Mouse (Mus musculus) adrenal gland, postnatal 4 days (tissue): ENCODE results near the gene Adgrg5. TPM values are rescaled to one million over a fixed set of nuclear protein-coding genes. Genes with fewer than 3 reads are reported as not detected.
A peak's percentile ranks its signal among the peaks of the same experiment; 100 is the strongest.

ENCODE experiments used
- DNase-seq, 2 experiments: peaks; one replicate each; pipeline ENCODE4 v3.0.0; 2021 to 2022; ENCODE audit warnings: low spot score in 2 of 2, mixed read lengths in 2 of 2
- total RNA-seq, 2 experiments: library from RNA; stranded (reverse); gene quantifications; 2 replicates each; pipeline ENCODE4 v1.2.3; 2021

Gene Adgrg5
- total RNA-seq, 2 experiments from 2014 or later: 0.28 to 0.42 TPM

DNA sequence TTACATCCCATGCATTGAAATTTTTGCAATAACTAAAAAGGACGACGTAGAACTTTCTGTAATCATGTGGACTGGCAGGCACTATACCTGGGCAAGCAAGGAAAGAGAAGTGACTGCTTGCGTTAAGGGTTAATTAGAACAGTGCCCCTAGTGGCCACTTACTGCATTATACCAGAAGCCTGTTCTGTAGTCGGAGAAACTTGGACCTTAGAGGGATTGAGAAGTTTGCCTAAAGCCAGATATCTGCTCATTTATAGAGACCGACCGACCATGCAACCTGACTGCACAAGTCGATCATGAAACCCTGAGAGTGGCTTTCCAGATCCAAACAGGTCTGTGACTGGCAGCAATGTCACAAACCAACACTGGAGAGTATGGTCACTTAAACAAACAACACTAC lies 43.1 kb downstream of the Adgrg5 start:
- no peak for DNase-seq

DNA sequence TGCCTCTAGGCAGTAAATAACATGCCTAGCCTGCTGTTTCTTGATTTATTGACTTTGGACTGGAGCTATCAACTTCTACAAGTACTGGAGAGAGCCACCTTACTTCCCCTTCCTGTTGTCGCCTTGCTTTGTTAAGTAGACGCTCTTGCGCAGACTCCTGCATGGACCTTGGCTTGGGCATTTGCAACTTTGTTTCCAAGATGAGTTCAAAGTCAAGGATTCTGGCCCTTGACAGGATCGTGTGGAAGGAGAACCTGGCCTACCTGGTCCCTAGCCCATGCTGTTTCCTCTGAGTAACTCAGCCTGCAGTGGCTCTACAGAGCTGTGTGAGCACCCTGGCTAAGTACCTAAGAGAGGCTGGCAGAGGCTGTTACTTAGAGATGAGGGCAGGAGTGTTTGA lies 43.6 kb downstream of the Adgrg5 start:
- DNase-seq: no peak

DNA sequence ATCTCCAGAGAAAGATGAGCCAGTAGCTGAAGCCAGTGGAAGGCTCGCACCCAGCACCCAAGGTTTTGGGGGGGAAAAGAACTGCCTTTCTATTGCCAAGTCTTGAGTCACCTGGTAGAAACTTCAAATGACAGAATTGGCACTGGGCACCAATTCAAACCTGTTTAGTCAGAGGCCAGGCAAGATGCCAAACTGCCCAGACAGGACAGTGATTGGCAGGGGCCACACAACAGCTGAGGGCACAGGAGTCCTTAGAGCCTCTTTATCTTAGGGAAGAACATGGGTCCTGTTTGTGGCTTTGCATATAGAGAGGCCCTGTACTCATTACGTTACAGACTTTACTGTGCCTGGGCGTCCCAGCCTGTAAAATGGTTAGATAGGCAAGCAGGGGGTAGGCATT lies 44.1 kb downstream of the Adgrg5 start:
- DNase-seq: peak in 1 of 2 experiments; percentile 43

DNA sequence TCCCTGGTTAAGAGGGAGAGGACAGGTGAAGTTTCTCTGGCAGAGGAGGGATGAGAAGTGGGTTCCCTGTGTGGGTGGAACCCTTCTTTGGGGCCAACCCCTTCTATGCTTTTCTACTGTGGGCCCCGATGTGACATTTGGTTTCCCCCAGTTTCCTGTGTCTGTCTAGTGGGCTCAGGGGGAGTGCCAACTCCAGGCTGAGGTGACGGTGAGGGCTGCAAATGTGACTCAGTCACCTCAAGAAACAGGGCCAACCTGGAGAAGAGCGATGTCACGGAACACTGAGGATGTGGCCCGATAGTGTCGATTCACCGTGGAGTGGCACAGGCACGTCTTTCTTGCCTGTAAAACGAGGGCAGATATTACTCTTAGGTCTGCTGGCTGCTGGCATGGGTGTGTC lies 49.8 kb downstream of the Adgrg5 start:
- no peak for DNase-seq

DNA sequence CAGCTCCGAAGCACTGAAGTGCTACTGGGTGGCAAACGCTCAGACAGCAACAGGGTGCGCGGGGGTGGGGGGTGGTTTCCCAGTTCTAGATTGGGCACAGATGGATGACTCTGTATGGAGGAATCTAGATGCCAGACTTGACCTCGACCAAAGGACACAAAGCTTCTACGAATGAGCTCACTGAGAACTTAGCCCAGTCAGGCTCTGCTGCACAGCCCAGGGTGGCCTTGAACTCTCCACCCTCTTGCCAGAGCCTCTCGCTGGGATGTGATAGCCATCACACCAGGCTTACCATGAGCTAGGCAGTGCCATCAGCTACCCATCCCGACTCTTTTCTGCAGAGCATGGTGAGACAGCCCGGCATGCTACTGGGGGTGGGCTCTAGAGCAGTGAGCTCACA lies 50.3 kb downstream of the Adgrg5 start:
- DNase-seq: no peak

DNA sequence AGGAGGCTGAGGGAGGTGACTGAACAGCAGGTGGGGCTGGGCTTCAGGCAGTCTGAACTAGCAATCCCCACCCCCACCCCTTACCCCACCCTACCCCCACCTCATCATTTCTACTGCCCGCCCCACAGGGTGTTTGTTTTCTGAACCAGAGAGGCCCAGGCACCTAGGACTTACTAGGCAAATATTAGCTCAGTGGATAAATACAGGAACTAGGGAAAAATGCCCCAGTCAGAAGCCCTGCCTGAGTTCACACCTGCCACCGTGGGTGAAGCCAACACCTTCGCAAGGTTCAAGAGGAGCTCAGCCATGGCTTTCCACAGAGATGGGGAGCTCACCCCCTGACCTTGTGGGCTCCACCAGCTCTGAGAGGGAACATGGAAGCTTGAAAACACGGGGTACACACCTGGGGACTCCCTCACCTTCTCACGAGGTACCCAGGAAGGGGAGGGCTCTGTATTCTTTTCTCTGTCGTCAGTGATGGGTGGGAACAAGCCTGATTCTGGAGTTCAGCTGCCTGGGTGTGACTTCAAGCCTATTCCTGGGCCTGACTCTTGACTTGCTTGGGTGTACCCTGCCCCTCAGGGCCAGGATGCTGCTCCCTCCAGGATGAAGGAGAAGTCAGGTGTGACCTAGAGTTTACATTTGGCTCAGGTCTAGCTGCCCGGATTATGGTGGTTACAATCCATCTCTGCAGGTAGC lies 51.1 kb downstream of the Adgrg5 start, which contains the start of gene Adgrg1:
Gene Adgrg1, plus strand, starts transcription at position 285 of the 699 bp plus-strand sequence.
- DNase-seq: no peak

DNA sequence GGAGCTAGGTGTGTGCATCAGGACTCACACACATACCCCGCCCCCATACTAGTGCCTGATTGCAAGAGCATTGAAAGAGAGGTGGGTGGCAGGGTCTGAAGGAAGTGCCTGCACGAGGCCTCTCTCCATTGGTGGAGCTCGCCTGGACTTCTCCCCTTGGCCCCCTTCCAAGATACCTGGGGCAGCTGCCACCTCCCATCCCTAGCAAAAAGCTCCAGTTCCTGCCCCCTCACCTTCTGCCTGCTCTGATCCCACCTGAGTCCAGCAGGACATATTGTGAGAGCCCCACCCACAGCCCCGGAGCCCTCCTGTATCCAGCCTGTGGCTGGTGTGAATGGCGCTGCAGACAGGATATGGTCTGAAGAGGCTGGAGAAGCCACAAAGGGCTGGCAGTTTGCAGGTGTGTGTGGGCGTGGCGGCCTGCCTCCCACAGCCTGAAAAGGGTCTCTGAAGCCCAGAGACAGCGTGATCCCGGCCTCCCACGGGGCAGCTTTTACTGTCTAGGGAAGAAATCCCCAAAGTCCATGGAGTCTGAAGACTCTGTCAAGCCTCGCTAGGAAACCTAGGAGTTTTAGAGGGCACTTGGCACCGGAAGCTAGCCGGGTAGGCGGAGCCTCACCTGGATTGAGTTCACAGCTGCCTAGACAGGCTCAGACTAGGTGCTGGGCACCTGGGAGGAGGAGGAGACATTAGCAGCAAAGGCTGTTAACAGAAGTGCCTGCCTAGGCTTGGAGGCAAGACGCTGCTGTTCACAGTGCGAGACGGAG lies 53.3 kb downstream of the Adgrg5 start:
- no peak for DNase-seq

DNA sequence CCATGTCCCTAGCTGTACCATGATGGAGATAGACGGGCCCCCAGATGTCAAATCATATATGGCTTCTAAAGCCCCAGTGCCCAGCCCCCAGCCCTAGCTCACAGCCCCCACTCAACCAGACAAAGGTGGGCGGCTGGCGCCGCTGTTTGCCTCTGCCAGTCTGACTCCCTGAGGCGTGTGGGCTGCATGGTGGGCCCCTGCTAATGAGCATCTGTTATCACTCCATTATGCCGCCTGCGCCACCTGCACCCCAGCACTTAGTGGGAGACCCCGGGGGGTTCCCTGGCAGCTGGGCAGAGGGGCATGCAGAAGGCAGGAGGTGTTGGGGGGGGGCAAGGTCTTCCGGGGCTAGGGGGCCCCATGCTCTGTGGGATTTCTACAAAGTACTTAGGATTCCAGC lies 54.6 kb downstream of the Adgrg5 start:
- no peak for DNase-seq

DNA sequence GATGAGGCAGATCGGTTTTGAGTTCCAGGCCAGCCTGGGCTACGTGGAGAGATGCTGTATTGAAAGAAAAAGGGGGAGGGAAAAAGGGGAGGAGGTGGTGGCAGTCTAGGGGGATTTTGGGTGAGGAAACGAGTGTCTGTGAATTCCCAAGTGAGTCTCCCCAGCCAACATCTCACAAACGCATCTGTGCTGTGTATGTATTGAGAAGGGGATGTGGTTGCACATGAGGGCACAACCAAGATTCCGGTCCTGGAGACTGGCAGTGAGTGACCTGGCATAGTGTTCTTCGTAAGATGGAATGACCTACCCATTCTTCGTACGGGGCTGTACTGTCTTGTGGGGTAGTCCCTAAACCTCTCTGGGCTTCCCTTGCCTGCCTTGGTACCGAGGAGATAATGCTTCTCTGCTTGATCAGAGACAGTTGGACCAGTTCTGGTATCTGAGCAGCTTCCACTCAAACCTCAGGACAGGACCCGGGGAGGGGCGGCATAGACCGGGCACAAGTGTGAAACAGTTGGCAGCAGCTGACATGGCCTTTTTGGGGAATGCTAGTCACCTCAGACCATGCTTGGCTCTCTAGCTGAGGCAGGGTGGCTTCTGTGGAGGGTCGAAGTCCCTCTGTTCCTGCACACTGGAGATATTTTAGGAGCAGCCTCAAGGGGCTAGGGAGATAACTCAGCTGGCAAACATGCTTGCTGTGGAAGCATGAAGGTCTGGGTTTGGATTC lies 55.3 kb downstream of the Adgrg5 start:
- no peak for DNase-seq

DNA sequence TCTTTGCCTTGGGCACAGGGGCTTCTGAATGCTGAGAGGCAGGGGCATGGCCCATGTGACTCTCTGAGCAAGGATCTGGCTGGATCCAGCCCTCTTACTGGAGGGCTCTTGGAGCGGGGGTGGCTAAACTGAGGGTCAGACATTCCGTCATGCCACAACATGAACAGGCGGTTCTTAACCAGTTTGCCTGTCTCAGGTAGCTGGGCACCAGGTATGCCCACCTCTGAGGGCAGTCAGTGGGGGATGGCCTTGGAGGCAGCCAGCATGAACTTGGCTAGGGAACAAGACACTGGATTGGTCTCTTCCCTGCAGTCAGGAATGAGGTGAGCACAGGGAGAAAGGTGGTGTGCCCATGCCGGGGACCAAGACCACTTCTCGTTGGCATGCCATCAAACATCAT lies 56.7 kb downstream of the Adgrg5 start:
- DNase-seq: no peak

DNA sequence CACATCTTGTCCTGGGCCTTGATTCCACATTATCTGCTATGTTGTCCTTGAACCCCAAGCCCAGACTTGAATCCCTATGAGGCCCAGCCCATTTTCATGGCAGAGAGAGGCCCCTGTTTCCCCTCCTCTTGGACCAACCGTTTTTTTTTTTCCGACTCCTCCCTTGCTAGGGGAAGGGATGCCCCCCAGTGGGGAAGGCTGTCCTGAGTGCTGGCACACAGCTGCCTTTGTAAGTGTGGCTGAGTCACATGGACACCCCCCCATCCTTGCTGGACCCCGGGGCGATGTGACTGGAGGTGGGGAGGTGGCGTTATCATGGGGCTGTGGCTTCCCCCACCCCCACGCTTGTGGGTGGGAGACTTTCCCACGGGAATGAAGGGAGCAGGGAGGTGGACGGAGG lies 57.5 kb downstream of the Adgrg5 start:
- DNase-seq: no peak

DNA sequence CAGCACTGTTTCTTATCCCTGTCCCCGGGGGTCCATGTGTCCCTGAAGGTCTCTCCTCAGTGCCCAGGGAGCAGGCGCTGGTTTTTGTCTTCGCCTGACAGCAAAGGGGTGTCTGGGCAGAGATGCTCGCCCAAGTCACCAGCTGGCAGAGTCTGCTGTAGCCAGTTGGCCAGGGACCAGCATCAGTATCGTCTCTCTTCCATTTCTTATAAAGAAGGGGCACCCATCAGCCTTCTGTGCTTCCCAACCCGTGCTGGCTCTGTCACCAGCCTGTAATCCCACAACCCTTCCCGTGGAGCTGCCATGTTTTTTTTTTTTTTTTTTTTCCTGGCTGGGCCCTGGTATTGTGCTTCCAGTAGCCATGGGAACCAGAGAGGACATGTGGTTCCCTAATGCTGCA lies 58.4 kb downstream of the Adgrg5 start:
- no peak for DNase-seq

DNA sequence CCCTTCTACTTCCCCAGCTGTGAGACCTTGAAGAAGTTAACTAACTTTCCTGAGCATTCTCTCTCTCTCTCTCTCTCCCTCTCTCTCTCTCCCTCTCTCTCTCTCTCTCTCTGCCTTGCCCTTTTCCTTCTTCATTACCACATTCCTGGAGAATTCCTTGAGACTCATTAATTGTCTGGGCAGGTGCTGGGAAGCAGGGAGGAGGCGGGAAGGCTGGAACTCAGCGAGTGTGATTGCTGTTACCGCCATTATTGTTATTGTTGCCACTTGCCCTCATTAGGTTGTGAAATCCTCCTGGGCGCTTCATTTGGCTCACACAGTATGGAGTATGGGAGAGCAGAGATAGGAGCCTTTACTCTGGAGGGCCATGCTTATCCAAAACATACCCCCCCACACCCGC lies 59.7 kb downstream of the Adgrg5 start:
- no peak for DNase-seq

DNA sequence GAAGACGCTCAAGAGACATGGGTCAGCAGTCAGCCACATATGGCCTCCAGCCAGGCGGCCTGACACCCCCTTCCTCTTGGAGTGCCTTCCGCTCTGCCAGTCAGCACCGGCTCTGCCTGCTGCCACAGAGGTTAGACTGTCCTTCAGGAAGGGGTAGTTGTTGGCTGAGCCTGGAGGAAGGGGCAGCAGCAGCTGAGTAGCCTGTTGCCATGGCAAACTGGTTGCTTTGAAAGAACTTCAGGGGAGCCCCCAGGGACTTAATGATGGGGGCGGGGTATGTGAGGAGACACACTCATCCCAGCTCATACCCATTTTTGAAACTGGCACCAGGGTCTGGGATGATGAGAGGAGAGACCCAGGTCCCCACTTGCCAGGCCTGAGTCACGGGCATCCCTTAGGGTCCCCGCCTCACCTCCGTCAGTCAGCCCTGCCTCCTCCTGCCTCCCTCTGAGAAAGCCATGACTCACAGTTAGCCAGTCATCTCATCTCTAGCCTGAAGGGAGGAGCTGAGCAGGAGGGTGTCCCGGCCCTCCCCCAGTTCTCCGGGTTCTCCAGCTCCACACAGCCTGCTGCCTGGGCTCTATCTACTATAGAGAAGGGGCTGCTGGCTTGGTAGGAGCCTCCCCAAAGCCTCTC lies 60.5 kb downstream of the Adgrg5 start:
- DNase-seq: no peak

DNA sequence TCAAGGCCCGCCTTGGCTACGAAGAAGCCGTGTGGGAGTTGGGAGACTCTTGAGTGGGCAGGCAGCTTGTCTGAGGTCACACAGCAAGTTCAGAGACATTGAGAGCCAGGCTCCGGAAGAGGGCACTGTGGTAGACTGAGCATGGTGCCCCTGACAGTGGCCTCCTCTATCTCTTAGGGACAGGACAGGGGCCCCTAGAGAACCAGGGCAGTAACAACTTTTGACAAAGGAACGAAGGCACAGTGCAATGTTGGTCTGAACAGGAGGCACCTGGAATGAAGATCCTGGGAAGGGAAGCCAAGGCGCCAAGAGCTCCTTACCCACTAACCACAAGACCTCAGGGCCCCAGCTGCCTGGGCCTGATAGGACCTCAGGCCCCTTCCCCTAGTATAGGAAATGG lies 61.5 kb downstream of the Adgrg5 start:
- no peak for DNase-seq

DNA sequence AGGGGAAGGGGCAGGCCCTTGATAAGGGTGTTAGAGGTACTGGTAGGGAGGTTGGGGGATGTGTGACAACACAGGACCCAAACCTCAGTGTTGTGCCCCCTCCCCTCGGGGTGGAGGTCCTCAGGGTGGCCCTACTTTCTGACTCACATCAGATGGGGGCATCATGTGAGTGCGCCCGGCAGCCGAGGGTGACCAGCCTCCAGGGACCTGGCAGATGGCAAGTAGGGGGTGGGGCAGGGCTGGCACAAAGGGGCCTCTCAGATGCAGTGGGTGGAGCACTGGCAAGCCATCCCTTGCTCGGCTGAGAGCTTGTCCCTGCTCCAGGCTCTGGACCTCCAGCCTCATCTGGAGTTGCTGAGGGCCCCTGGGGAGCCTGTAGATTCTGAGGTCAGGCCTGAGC lies 63.2 kb downstream of the Adgrg5 start:
- no peak for DNase-seq

DNA sequence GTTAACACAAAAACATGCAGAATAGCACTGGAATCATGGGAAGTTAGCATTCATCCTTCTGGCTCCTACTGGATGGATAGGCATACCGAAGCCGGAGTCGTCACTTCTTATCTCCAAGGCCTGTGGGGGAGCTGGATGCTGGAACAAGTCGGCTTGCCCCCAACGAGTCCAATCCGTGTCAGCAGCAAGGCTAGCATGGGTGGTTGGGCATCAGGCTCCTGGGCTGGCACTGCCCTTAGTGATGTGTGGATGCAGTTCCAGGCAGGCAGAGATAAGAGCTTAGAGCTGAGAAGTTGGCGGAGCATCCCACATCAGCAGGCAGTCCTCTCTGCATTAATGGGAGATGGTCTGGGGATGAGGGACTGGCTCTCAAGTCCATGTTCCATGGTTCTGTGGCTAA lies 64.1 kb downstream of the Adgrg5 start:
- no peak for DNase-seq

DNA sequence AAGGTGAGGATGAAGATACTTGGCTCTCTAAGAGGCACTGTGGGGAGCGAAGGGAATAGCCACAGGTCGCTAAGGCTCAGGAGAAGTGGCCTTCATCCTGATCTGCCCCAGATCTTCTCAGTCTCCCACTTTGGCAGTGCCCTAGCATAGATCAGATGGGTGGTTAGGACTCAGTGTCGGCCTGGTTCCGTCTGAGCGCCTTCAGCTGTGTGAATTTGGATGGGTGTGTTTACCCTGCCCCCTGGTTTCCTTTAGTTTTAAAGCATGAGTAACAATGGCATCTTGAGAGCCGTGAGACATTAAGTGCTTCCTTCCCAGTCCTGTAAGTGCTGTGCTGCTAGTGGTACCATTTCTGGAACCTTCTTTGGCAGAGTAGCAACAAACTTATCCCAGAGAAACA lies 65.1 kb downstream of the Adgrg5 start:
- no peak for DNase-seq

DNA sequence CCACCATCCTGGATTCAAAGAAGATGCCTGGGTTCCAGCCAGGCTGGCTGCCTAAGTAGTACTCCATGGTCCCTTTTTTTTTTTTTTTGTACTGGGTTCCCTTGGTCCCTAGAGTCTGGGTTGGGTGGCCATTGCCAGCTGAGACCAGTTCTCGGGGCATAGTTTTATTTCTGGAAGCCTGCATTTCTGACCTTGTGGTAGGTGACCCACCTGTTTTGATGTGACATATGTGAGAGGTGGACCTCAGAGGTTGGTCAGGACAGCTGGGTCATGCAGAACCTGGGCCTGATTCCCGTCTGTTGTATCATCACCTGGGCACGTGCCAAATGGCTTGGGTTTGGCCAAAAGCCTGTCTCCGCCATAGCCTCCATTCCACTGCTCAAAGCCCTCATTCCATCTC lies 66.2 kb downstream of the Adgrg5 start:
- DNase-seq: no peak

DNA sequence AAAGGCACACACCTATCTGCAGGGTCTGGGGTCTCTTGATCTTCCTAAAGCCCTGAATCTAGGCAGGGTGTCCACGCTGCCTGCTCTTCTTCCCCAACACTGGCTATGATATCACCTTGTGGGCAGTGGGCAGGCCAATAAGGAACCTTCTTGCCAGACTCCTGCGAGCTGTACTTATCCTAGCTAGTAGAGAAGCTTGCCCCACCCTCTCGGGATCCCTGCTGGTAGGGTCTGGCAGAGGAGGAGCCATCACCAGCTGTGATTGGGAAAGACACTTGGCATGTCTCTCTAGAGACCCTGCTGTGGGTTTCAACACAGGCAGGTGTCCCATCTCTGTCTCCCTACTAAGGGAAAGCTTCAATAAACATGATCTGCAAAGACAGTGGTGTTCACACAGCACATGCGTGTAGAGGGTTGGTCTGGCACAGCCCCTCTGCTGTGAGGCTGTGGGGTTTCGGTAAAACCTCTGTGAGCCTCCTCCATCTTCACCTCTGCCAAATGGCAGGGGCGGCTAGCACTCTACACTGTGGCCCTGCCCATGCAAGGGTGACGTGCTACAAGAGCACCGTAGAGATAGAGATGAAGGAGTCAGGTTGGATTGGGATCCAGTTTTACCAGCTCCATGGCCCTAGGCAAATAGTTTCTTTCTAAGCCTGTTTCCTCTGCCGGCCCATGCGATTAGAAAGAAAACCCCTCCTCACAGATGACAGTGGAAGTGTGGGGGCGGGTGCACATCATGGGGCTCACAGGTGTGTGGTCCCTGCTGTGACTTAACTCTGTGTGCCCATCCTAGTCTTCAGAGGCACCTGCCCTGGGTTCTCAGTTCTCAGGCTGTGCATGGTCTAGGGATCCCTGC lies 67.3 kb downstream of the Adgrg5 start:
- no peak for DNase-seq
